Mouse (Mus musculus) layer of hippocampus, postnatal 25 days (tissue): ENCODE data around the gene Rab1a. TPM values are rescaled to one million over a fixed set of nuclear protein-coding genes. Genes with fewer than 3 reads are reported as not detected.
"Not testable (repeated sequence)": the region's sequence is repeated elsewhere in the genome, so short reads cannot be mapped to it uniquely, and the experiment has no call there.

Experiments used
- DNase-seq, 2 experiments: peaks; one replicate each; pipeline ENCODE4 v3.0.0; 2022; ENCODE audit warnings: mixed read lengths in 2 of 2, low spot score in 1 of 2; ENCODE audit errors: extremely low spot score in 1 of 2
- total RNA-seq, 2 experiments: library from RNA; stranded (reverse); gene quantifications; 2 replicates each; pipeline ENCODE4 v1.2.3; 2021

Rab1a gene
- total RNA-seq, result 100 to 1,000 TPM; 170 to 171 TPM

DNA sequence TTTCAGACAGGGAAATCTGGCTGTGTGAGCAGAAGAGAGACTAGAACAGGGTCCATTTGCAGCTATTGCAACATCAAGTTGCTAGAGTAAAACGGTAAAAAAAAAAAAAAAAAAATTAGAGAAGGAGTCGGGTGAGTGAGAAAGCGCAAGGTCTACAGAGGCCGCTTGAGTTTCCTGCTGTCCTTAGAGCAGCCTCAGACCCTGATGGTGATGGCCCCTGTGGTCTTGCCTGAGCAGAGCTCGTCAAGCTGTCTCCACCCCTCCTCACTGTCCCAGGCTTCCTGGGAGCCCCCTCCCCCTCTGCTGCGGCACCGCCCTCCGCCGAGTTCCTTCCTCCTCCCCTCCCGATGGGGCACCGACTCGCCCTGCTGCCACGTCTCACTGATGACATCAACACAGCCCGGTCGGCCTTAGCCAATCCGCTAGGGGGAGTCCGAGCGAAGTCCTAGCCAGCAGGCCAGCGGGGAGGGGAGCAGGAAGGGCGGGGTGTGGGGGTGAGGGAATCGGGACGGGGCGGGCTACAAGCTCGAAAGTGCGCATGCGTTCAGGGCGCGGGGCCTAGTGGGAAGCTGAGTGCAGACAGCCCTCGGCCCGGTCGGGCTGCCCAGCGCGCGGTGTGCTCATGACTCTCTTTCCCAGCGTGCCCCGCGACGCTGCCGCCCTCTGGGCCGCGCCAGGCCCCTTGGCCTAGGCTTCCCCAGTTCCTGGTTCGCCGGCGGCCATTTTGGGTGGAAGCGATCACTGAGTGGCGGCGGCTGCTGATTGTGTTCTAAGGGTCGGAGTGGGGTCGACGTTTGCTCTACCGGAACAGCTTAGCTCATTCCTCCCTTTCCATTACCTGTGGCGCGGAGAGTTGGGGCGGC lies at the start of gene Rab1a:
Rab1a (plus strand) TSS at position 720 of the 863 bp plus-strand sequence.
- DNase-seq, result peak; percentile 98 to 99

GRCm38 (mm10) chr11:20152107-20152901 lies 48.9 kb upstream of the Rab1a start:
- no peak for DNase-seq

- DNase-seq, result not testable (repeated sequence)
Measured at GRCm38 (mm10) chr11:20153542-20153941, 47.7 kb upstream of the Rab1a start.

DNA sequence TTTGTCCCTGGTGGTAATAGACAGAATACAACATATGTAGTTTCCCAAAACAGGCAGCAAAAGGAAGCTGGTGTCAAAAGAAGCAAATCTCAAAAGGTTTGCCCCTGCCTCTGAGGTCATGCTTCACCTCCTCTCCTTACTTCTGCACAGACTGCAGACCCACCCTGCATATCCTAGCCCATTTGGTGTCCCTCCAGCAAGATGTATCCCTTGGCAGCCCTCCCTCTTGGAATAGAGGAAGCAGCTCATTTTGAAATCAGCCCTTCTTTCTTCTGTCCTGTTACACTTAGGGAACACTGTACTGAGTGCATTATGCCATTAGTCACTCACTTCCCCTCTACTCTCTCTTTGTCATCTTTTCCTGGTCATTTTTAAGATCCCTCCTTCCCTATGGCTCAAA lies 42.4 kb upstream of the Rab1a start:
- DNase-seq, result no peak

DNA sequence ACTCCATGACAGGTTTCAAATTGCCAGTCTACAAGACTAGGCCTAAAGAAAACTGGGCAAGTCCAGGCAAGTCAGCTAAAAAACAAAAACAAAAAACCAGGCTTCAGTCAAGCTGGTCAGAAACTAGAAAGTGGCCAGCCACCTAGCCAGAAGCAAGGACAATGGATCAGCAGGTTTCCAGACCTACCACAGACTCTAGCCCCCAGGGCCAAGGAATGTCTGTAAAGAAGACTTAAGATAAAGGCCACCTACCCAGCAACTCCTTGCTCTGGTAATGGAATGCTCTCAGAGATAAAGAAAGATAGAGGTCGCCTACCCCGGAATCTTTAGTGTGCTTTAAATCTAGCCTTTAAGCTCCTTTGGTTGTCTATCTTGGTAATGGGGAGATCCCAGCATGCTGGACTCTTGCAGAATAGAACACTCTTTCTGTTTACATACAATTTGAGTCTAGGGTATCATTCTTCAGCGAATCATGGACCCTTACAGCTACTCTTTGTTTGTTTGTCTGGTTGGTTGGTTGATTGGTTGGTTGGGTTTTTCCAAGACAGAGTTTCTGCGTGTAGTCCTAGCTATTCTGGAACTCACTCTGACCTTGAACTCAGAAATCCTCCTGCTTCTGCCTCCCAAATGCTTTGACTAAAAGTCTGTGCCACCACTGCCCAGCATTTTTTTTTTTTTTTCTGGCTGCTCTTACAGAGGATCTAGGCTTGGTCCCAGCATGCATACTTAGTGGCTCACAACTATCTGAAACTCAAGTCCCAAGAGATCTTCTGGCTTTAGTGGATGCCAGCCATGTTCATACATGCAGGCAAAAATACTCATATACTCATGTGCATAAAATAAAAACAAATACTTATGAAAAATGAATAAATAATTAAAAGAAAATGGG lies 36.0 kb upstream of the Rab1a start:
- no peak for DNase-seq

DNA sequence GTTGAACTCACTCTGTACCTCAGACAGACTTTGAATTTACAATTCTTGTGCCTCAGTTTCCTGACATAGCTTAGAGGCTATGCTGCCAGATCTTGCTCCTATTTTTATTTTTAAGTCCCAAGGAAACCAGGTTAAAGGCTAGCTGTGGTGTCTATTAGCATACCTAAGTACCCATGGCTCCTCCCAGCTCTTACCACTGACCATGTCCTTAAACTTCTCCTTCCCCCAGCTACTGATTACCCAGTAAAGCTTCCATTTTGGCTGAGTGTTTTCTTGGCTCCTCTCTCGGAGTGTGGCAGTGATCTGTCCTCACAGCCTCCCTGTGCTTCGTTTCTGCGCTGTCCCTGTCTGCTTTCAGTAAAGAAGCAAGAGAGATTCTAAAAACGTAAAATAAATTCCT lies 35.2 kb upstream of the Rab1a start:
- DNase-seq, result no peak

GRCm38 (mm10) chr11:20166476-20166875 lies 34.8 kb upstream of the Rab1a start:
- not testable (repeated sequence) for DNase-seq

DNA sequence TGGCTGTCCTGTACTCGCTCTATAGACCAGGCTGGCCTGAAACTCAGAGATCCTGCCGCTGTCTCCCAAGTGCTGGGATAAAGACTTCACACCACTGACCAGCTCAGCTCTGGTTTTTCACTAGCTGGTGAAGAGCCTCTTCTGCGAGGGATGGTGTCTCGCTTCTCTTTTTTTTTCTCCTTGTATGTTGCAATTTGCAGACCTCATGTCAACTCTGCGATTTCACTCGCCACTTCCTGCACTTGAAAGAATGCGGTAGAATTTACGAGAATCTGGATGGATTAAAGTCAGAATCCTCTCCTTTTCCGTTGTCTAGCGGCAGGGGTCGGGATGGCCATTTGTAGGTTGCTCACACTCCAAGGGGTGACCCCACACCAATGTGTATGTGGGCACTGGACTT lies 32.3 kb upstream of the Rab1a start:
- DNase-seq, result no peak

- DNase-seq, result no peak
Measured at GRCm38 (mm10) chr11:20187271-20187670, 14.0 kb upstream of the Rab1a start.

GRCm38 (mm10) chr11:20193100-20193736 lies 8.0 kb upstream of the Rab1a start:
- no peak for DNase-seq

GRCm38 (mm10) chr11:20201661-20202101 lies 449 bp downstream of the Rab1a start:
- peak in 1 of 2 experiments; percentile 34 for DNase-seq

- no peak for DNase-seq
Measured at GRCm38 (mm10) chr11:20202299-20203011, 1.2 kb downstream of the Rab1a start.

GRCm38 (mm10) chr11:20204321-20204720 lies 3.1 kb downstream of the Rab1a start:
- DNase-seq, result no peak

- no peak for DNase-seq
Measured at GRCm38 (mm10) chr11:20204870-20205446, 3.7 kb downstream of the Rab1a start.

GRCm38 (mm10) chr11:20205538-20205937 lies 4.3 kb downstream of the Rab1a start:
- no peak for DNase-seq

DNA sequence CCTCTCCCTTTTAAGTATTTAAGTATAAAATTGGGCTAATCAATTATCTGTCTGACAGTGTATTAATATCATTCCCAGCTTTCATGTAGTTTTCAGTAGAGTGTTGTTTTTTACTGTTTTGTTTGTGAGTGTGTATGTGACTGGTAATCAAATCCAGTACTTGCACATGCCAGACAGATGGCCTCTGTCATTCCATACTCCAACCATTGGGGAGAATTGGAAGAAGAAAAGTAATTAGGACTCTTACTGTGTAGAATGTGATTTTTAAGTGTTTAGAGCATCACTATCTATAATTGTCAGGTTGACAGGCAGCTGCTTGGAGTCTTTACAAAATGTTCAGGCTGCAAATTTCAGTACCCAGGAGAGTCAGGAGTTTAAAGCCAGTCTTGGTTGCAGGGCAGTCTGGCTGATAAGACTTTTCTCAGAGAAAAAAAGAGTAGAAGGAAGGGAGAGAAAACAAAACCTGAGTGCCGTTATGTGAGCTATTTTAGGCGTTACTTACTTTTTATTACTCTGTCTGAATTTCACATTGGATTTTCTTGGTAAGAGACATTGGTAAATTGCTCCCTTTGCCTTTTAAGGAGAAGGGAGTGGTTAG lies 5.5 kb downstream of the Rab1a start:
- no peak for DNase-seq

- DNase-seq, result no peak
Measured at GRCm38 (mm10) chr11:20207589-20207988, 6.4 kb downstream of the Rab1a start.

GRCm38 (mm10) chr11:20211838-20212237 lies 10.6 kb downstream of the Rab1a start:
- no peak for DNase-seq

GRCm38 (mm10) chr11:20214779-20215178 lies 13.5 kb downstream of the Rab1a start:
- no peak for DNase-seq
